Comparison of ENCODE assay signal across 8 mouse cellular contexts in the genomic region with DNA sequence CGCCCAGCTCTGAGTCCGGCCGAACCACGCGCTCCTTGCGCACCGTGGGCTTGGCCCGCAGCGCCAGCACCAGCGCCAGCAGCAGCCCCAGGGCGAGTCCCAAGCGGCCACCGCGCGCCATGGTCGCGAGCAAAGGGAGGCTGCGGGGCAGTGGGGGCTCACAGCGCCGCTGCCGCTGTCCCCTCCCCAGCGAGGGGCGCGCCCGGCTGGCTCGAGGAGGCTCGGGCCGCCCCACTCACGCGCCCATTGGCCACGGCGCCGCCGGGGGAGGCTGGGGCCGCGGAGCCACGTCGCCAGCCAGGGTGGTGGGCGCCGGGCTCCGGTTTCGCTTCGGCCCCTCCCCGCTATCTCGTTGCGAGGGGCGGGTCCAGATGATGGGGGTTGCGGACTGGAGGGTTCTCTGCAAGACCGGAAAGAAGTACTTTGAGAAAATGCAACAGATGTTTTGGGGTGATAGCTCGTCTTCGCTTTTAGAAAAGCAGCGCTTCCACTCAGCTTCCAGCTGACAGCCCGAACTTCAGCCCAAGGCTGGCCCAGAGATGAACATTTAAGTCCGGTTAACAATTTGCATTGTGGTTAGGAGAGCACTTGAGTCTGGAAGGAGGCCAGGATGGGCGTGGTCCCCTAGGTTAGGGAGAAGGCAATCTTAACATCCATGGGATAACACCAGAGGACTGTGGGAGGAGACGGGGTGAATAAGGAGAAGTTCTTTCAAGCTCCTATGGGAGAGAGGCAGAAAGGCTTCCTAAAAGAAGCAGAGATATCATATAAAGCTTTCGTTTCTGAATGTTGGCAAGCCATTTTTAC. TPM values are rescaled to one million over a fixed set of nuclear protein-coding genes. Genes with fewer than 3 reads are reported as not detected.
A peak's percentile ranks its signal among the peaks of the same experiment; 100 is the strongest.
DNase-seq lines count a peak whose midpoint lies in the region; ATAC-seq lines count a peak whose summit lies in the region.

Gene Rcn1 (minus strand): TSS at position 235 of the 807 bp plus-strand sequence.

- no peaks in the 10 kb centered on the region for H3K79me2 ChIP-seq in macrophage (ENCODE audit: inconsistent target)

- ATAC-seq in hindbrain, embryonic 13.5 days (ENCODE audit: low FRiP score) = peak; percentile 92

- H3K27me3 ChIP-seq in hindbrain, embryonic 13.5 days = peaks cover 18% of the 10 kb centered on the region

- no peaks in the 10 kb centered on the region for H3K9me3 ChIP-seq in hindbrain, embryonic 13.5 days

- H3K36me3 ChIP-seq in hindbrain, embryonic 13.5 days = no peaks in the 10 kb centered on the region
- H3K36me3 ChIP-seq in macrophage (ENCODE audit: inconsistent target) = no peaks in the 10 kb centered on the region

- 1% methylated on average over 55 of the region's 57 CpGs for WGBS in hindbrain, embryonic 13.5 days
- WGBS in macrophage (ENCODE audit: missing documents) = 1% methylated on average over 56 of the region's 57 CpGs

- H3K9ac ChIP-seq in hindbrain, embryonic 13.5 days = peak within 1 kb of the TSS; percentile 83

- H3K4me2 ChIP-seq in hindbrain, embryonic 13.5 days = peak within 1 kb of the TSS; percentile 98

- H3K4me1 ChIP-seq in hindbrain, embryonic 13.5 days (replicated peaks) = peaks cover 31% of the 10 kb centered on the region

- peak within 1 kb of the TSS; percentile 69 for H3K4me3 ChIP-seq in hindbrain, embryonic 13.5 days
- H3K4me3 ChIP-seq in macrophage (ENCODE audit: inconsistent target) = peak within 1 kb of the TSS; percentile 44

- peak; percentile 75 for DNase-seq in T-cell, adult 2 months (ENCODE audit: low spot score)
- DNase-seq in cerebellum, postnatal 25 days = peak; percentile 54 to 71
- peak; percentile 7 to 17 for DNase-seq in frontal cortex, postnatal 25 days (ENCODE audit: low spot score in 2 of 2)
- DNase-seq in layer of hippocampus, postnatal 36 days = peak; percentile 27 to 35
- DNase-seq in right cerebral cortex, adult 2 months (ENCODE audit: low spot score in 2 of 2) = peak; percentile 32 to 36
- peak; percentile 89 for DNase-seq in urinary bladder, postnatal 14 days (ENCODE audit: low spot score)

- peak within 1 kb of the TSS; percentile 84 for H3K27ac ChIP-seq in hindbrain, embryonic 13.5 days
- H3K27ac ChIP-seq in macrophage = no peak within 1 kb of the TSS

RNA-seq across cellular contexts. Expression of gene Rcn1, which starts in this region (rescaled TPM):
- 72.3 and 76.3 TPM in 2 replicates for polyA plus RNA-seq in hindbrain, embryonic 13.5 days (2015; fragmentation: Nextera tagmentation; extraction: Ambion mirVana)
- total RNA-seq in layer of hippocampus, postnatal 36 days (2021) = 10 to 100 TPM; 15.4 to 17.1 TPM
- 10 to 100 TPM in 5 of 26 experiments, 1 to 10 TPM in 20, under 1 TPM in 1; 0.43 to 37.4 (median 4.8) TPM for total RNA-seq in macrophage (2018; cell fraction: chromatin; rRNA removed)
- 10 to 100 TPM in 1 of 26 experiments, 1 to 10 TPM in 25; 3.1 to 10.8 (median 5.9) TPM for total RNA-seq in macrophage (2018; cell fraction: cytosol; rRNA removed)
- 10 to 100 TPM in 5 of 26 experiments, 1 to 10 TPM in 21; 2.0 to 37.2 (median 6.0) TPM for total RNA-seq in macrophage (2018; cell fraction: nucleus; rRNA removed)
- polyA plus RNA-seq in macrophage (2018) = 3.1 to 8.6 TPM (median 6.3 TPM) in 3 replicates

Comparison
In these comparisons a context has a peak if more than half of its experiments do, and no peak if none do; other contexts are left out.
1. DNase-seq: peak in every context shown above with its lines; median percentile 89 in urinary bladder, postnatal 14 days; 75 in T-cell, adult 2 months; 62 in cerebellum, postnatal 25 days; 34 in right cerebral cortex, adult 2 months; 31 in layer of hippocampus, postnatal 36 days; 12 in frontal cortex, postnatal 25 days.